In the genomic region with DNA sequence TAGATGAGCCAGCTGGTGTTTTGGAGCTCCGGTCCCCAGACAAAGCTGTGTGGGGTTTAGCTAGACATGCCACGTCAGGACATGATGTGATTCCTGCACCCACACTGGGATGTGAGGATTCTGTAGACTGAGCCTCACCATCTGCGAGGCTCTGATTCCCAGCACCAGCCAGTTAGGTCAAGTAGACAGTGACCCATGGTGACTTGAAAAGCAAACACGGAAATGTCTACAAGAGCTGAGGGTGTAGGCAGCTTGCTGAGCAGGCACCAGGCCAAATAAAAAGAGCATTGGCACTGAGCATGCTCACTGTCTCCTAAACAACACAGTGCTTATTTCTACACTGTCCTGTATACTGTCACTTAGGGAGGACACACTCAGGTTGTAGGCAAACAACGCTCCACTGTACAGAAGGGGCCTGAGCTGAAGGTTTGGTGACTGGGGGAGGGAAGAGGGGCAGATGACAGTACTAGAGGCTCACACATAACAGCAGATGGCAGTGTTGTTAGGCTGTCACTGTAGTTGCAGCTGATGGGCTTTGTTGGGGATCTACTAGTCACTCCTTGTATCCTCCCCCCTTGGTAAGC, we compare ENCODE assay signal across 8 mouse cellular contexts. TPM values are rescaled to one million over a fixed set of nuclear protein-coding genes. Genes with fewer than 3 reads are reported as not detected.
DNase-seq lines count a peak whose midpoint lies in the region; ATAC-seq and TF ChIP-seq lines count a peak whose summit lies in the region.

No protein-coding gene starts in this region.

- H3K9me3 ChIP-seq in heart, embryonic 12.5 days (replicated peaks), result no peaks in the 10 kb centered on the region
- H3K9me3 ChIP-seq in liver, embryonic 16.5 days (replicated peaks; ENCODE audit: control insufficient read depth, low read length), result no peaks in the 10 kb centered on the region
- no peaks in the 10 kb centered on the region for H3K9me3 ChIP-seq in stomach, embryonic 16.5 days (replicated peaks; ENCODE audit: control insufficient read depth, low read length)

- no peaks in the 10 kb centered on the region for H3K36me3 ChIP-seq in heart, embryonic 12.5 days
- H3K36me3 ChIP-seq in kidney, adult 2 months (ENCODE audit: control insufficient read depth, insufficient read depth, low read length), result no peaks in the 10 kb centered on the region
- H3K36me3 ChIP-seq in liver, embryonic 16.5 days (ENCODE audit: control insufficient read depth, insufficient read depth), result no peaks in the 10 kb centered on the region
- no peaks in the 10 kb centered on the region for H3K36me3 ChIP-seq in stomach, embryonic 16.5 days (ENCODE audit: control insufficient read depth, insufficient read depth, low read length)

- no peak for DNase-seq in heart, postnatal 25 days (ENCODE audit: low spot score)
- peak; percentile 23 for DNase-seq in Muller cell, postnatal 12 days (ENCODE audit: inconsistent ontology term)
- peak; percentile 77 for DNase-seq in kidney, adult 2 months
- DNase-seq in ovary, adult 18-20 months (ENCODE audit: low spot score), result no peak

- 0 out of 2 replicates have a peak, but pooled peaks have one; percentile 10 for ATAC-seq in heart, embryonic 12.5 days (ENCODE audit: insufficient number of reproducible peaks, low FRiP score)
- ATAC-seq in erythroblast, adult 5-6 weeks (replicated peaks; ENCODE audit: low FRiP score, poor library complexity, severe bottlenecking), result peak; percentile 60
- ATAC-seq in liver, embryonic 16.5 days (ENCODE audit: low read depth), result peak; percentile 48
- ATAC-seq in stomach, embryonic 16.5 days (ENCODE audit: insufficient read depth, low FRiP score), result peak; percentile 22; the same call in 1 of the 2 replicates

- H3K27me3 ChIP-seq in heart, embryonic 12.5 days (replicated peaks), result no peaks in the 10 kb centered on the region
- no peaks in the 10 kb centered on the region for H3K27me3 ChIP-seq in kidney, adult 2 months (replicated peaks; ENCODE audit: control insufficient read depth, insufficient read depth, low read length)
- H3K27me3 ChIP-seq in liver, embryonic 16.5 days (ENCODE audit: control insufficient read depth, insufficient read depth, low read depth, low read length), result no peaks in the 10 kb centered on the region
- H3K27me3 ChIP-seq in stomach, embryonic 16.5 days (ENCODE audit: control insufficient read depth, insufficient read depth, low read length), result no peaks in the 10 kb centered on the region

- intact Hi-C loops in heart, postnatal 25 days (cut with DNase I), result loop anchor here (2.0 kb wide), 1 partner anchor 23 kb away; no protein-coding TSS in a partner anchor

- no peak for TF ChIP-seq POLR2A in kidney, adult 2 months (IDR thresholded peaks at IDR 0.05; ENCODE audit: low read depth, low read length)

- peaks cover 24% of the 10 kb centered on the region for H3K4me1 ChIP-seq in heart, embryonic 12.5 days (replicated peaks)
- H3K4me1 ChIP-seq in kidney, adult 2 months (ENCODE audit: control insufficient read depth, insufficient read depth, low read length), result peaks cover 38% of the 10 kb centered on the region
- peaks cover 43% of the 10 kb centered on the region for H3K4me1 ChIP-seq in liver, embryonic 16.5 days (ENCODE audit: control insufficient read depth, low read depth, low read length)
- H3K4me1 ChIP-seq in stomach, embryonic 16.5 days (ENCODE audit: control insufficient read depth, insufficient read depth, low read length), result peaks cover 13% of the 10 kb centered on the region

- H3K4me2 ChIP-seq in heart, embryonic 12.5 days, result no peak overlapping the region
- no peak overlapping the region; the same call in 1 of the 2 replicates for H3K4me2 ChIP-seq in liver, embryonic 16.5 days (ENCODE audit: low read depth, low read length)
- no peak overlapping the region for H3K4me2 ChIP-seq in stomach, embryonic 16.5 days (ENCODE audit: low read depth, low read length)

- no peak overlapping the region for H3K27ac ChIP-seq in heart, embryonic 12.5 days (ENCODE audit: poor library complexity, severe bottlenecking)
- H3K27ac ChIP-seq in kidney, adult 2 months (ENCODE audit: insufficient read depth, low read depth, low read length), result no peak overlapping the region
- H3K27ac ChIP-seq in liver, embryonic 16.5 days (ENCODE audit: low read length), result peak overlapping the region; percentile 83
- no peak overlapping the region for H3K27ac ChIP-seq in stomach, embryonic 16.5 days (ENCODE audit: low read length)

- no peak overlapping the region for H3K4me3 ChIP-seq in heart, embryonic 12.5 days
- H3K4me3 ChIP-seq in kidney, adult 2 months (ENCODE audit: insufficient read depth, low read depth, low read length), result no peak overlapping the region
- H3K4me3 ChIP-seq in liver, embryonic 16.5 days (ENCODE audit: low read depth, low read length), result no peak overlapping the region
- H3K4me3 ChIP-seq in stomach, embryonic 16.5 days (replicated peaks; ENCODE audit: low read length), result no peak overlapping the region

- H3K9ac ChIP-seq in heart, embryonic 12.5 days, result no peak overlapping the region
- 0 out of 2 replicates have a peak overlapping the region, but pooled peaks have one; percentile 26 for H3K9ac ChIP-seq in liver, embryonic 16.5 days (ENCODE audit: low read depth, low read length)
- no peak overlapping the region for H3K9ac ChIP-seq in stomach, embryonic 16.5 days (ENCODE audit: low read length)

- peak; percentile 54 for TF ChIP-seq CTCF in kidney, adult 2 months (conservative IDR thresholded peaks at IDR 0.05; ENCODE audit: insufficient read depth, insufficient read length, low read depth, low read length)

- 69% methylated on average over 5 of the region's 5 CpGs for WGBS in heart, embryonic 12.5 days
- 34% methylated on average over 5 of the region's 5 CpGs for WGBS in kidney, adult 2 months
- WGBS in liver, embryonic 16.5 days (ENCODE audit: insufficient replicate concordance), result 61% methylated on average over 5 of the region's 5 CpGs
- 54% methylated on average over 5 of the region's 5 CpGs for WGBS in stomach, embryonic 16.5 days

RNA-seq across cellular contexts. Expression of gene Slc25a42, which starts 11.9 kb away (rescaled TPM):
- polyA plus RNA-seq in heart, embryonic 12.5 days (2016; fragmentation: Nextera tagmentation; extraction: Ambion mirVana), result 8.5 and 9.7 TPM in 2 replicates
- 10 to 100 TPM; 48.1 to 48.4 TPM for total RNA-seq in heart, postnatal 25 days (2021)
- total RNA-seq in erythroblast, adult 5-6 weeks (2015; ENCODE audit: low replicate concordance), result 13.8 and 20.6 TPM in 2 replicates
- 16.2 and 23.8 TPM in 2 replicates for total RNA-seq in erythroblast, adult 5-6 weeks (2017; ENCODE audit: low replicate concordance)
- polyA plus RNA-seq in kidney, adult 2 months (2012; rRNA removed), result 129 and 132 TPM in 2 replicates
- 8.4 and 12.0 TPM in 2 replicates for polyA plus RNA-seq in liver, embryonic 16.5 days (2015; fragmentation: Nextera tagmentation; extraction: Ambion mirVana)
- polyA plus RNA-seq in stomach, embryonic 16.5 days (2015; fragmentation: Nextera tagmentation; extraction: Ambion mirVana), result 5.1 and 6.1 TPM in 2 replicates

RNA-seq across cellular contexts. Expression of gene Tmem161a, which starts 28.0 kb away (rescaled TPM):
- polyA plus RNA-seq in heart, embryonic 12.5 days (2016; fragmentation: Nextera tagmentation; extraction: Ambion mirVana), result 98.0 and 100 TPM in 2 replicates
- 10 to 100 TPM; 93.0 to 98.1 TPM for total RNA-seq in heart, postnatal 25 days (2021)
- total RNA-seq in erythroblast, adult 5-6 weeks (2015; ENCODE audit: low replicate concordance), result 4.0 and 8.1 TPM in 2 replicates
- 4.5 and 4.9 TPM in 2 replicates for total RNA-seq in erythroblast, adult 5-6 weeks (2017; ENCODE audit: low replicate concordance)
- 85.2 and 115 TPM in 2 replicates for polyA plus RNA-seq in kidney, adult 2 months (2012; rRNA removed)
- 26.8 and 28.4 TPM in 2 replicates for polyA plus RNA-seq in liver, embryonic 16.5 days (2015; fragmentation: Nextera tagmentation; extraction: Ambion mirVana)
- 64.2 and 64.8 TPM in 2 replicates for polyA plus RNA-seq in stomach, embryonic 16.5 days (2015; fragmentation: Nextera tagmentation; extraction: Ambion mirVana)

RNA-seq across cellular contexts. Expression of gene Sugp2, which starts 33.8 kb away (rescaled TPM):
- 33.8 and 36.0 TPM in 2 replicates for polyA plus RNA-seq in heart, embryonic 12.5 days (2016; fragmentation: Nextera tagmentation; extraction: Ambion mirVana)
- total RNA-seq in heart, postnatal 25 days (2021), result 10 to 100 TPM; 38.9 to 41.5 TPM
- 24.4 and 33.9 TPM in 2 replicates for total RNA-seq in erythroblast, adult 5-6 weeks (2015; ENCODE audit: low replicate concordance)
- total RNA-seq in erythroblast, adult 5-6 weeks (2017; ENCODE audit: low replicate concordance), result 22.7 and 28.9 TPM in 2 replicates
- 18.9 and 20.2 TPM in 2 replicates for polyA plus RNA-seq in kidney, adult 2 months (2012; rRNA removed)
- polyA plus RNA-seq in liver, embryonic 16.5 days (2015; fragmentation: Nextera tagmentation; extraction: Ambion mirVana), result 10.8 and 11.9 TPM in 2 replicates
- 25.6 and 26.4 TPM in 2 replicates for polyA plus RNA-seq in stomach, embryonic 16.5 days (2015; fragmentation: Nextera tagmentation; extraction: Ambion mirVana)

RNA-seq across cellular contexts. Expression of gene Armc6, which starts 34.1 kb away (rescaled TPM):
- polyA plus RNA-seq in heart, embryonic 12.5 days (2016; fragmentation: Nextera tagmentation; extraction: Ambion mirVana), result 22.6 and 23.4 TPM in 2 replicates
- total RNA-seq in heart, postnatal 25 days (2021), result 1 to 10 TPM; 7.6 to 8.0 TPM
- 4.6 TPM in 1 of 2 replicates, not detected in the other for total RNA-seq in erythroblast, adult 5-6 weeks (2015; ENCODE audit: low replicate concordance)
- total RNA-seq in erythroblast, adult 5-6 weeks (2017; ENCODE audit: low replicate concordance), result 4.0 and 6.1 TPM in 2 replicates
- 14.2 and 14.4 TPM in 2 replicates for polyA plus RNA-seq in kidney, adult 2 months (2012; rRNA removed)
- 12.1 and 12.7 TPM in 2 replicates for polyA plus RNA-seq in liver, embryonic 16.5 days (2015; fragmentation: Nextera tagmentation; extraction: Ambion mirVana)
- polyA plus RNA-seq in stomach, embryonic 16.5 days (2015; fragmentation: Nextera tagmentation; extraction: Ambion mirVana), result 25.3 and 27.0 TPM in 2 replicates

Comparison
In these comparisons a context has a peak if more than half of its experiments do, and no peak if none do; other contexts are left out.
1. ATAC-seq: peak in every context shown above with its lines; median percentile 60 in erythroblast, adult 5-6 weeks; 48 in liver, embryonic 16.5 days; 22 in stomach, embryonic 16.5 days; 10 in heart, embryonic 12.5 days.
2. DNase-seq: peak in Muller cell, postnatal 12 days (single experiment) and kidney, adult 2 months (single experiment); none in heart, postnatal 25 days (single experiment) and ovary, adult 18-20 months (single experiment).